Mouse (Mus musculus): Measurements from ENCODE around the gene Gm37240. TPM values are rescaled to one million over a fixed set of nuclear protein-coding genes. Genes with fewer than 3 reads are reported as not detected.

Gm37240 gene
- polyA plus RNA-seq, 1 experiment from 2014 or later = 10.8 TPM

DNA sequence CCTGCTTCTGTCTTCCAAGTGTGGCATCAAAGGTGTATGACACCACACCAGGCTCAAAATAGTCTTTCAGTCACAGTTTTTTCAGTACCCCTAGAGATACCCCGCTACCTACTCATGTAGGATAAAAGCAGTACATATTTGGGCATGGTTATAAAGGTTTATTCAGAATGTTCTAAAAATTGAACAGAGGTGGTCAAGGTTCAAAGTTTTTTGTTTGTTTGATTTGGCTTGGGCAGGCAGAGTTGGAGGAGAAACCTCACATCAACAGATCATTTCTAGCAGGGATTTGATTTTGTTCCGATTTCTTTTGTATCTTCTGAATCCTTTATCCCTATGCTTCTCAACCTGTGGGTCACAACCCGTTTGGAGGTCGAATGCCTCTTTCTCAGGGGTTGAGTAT is 690.7 kb downstream of the Gm37240 start:
- no peak for TF ChIP-seq CTCF (IDR thresholded peaks at IDR 0.05)
- H3K27me3 ChIP-seq = no peaks in the 10 kb centered on the region
- in situ Hi-C loops (cut with MboI; ENCODE audit: low pct_unique_long_range_greater_than_20kb) = no loop called here
- ChIA-PET CTCF (interaction anchor here (0.7 kb wide), 1 partner anchor 12 kb away, joined by 3 read pairs; no protein-coding TSS in a partner anchor), POLR2A (interaction anchor here (0.6 kb wide), 1 partner anchor 205 kb away, joined by 3 read pairs; no protein-coding TSS in a partner anchor)
- DNase-seq (ENCODE audit: low read depth, low spot score) (no peak), ATAC-seq (no peak)

DNA sequence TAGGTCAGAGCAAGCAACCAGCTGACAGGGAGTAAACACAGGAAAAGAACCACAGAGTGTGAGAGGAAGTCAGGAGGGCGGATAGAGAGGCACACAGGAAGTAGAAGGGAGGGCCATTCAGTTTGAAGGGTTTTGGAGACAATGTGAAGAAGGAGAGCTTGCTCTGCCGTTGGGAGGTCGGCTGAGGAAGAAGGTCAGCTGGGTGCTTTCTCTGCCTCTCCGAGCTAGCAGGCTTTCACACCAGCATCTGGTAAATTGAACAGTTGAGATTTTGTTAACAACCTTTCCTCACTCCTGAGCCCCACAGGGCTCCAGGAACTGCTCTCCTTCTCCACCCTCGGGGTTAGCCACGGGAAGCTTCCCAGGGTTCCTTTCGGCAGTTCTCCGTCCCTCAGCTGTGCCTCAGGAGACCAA is 692.2 kb downstream of the Gm37240 start:
- POLR2A ChIA-PET = no interaction called here

DNA sequence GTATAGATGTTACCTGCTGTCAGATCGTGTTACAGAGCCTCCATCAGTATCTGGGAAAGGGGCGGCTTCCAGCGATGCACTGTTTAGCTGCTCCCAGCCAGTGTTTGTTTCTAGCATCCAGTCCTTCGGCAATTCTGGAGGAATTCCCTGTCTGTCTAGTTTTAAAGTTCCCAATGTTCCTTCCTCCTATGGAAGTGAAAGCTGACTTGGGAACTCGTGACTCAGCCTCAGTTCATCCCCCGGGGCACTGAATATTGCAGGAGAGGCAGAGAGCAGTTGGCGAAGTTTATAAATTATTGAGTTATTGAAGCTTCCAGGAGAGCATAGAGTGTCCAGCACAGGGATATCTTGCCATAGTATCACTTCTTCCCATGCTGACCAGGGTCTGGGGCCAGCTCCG is 697.5 kb downstream of the Gm37240 start:
- ATAC-seq (no peak), DNase-seq (ENCODE audit: low read depth, low spot score) (no peak)
- TF ChIP-seq CTCF (IDR thresholded peaks at IDR 0.05) = no peak
- ChIA-PET CTCF (interaction anchor here (1.3 kb wide), 1 partner anchor 16 kb away, joined by 3 read pairs; no protein-coding TSS in a partner anchor), POLR2A (no interaction called here)
- H3K27me3 ChIP-seq = peaks cover 8% of the 10 kb centered on the region
- in situ Hi-C loops (cut with MboI; ENCODE audit: low pct_unique_long_range_greater_than_20kb) = no loop called here

More for the DNA sequence above, 692.2 kb downstream of the Gm37240 start:
- no peak for TF ChIP-seq CTCF (IDR thresholded peaks at IDR 0.05)
- CTCF ChIA-PET = no interaction called here
- DNase-seq (ENCODE audit: low read depth, low spot score) (no peak), ATAC-seq (no peak)
- in situ Hi-C loops (cut with MboI; ENCODE audit: low pct_unique_long_range_greater_than_20kb) = no loop called here
- H3K27me3 ChIP-seq = no peaks in the 10 kb centered on the region

DNA sequence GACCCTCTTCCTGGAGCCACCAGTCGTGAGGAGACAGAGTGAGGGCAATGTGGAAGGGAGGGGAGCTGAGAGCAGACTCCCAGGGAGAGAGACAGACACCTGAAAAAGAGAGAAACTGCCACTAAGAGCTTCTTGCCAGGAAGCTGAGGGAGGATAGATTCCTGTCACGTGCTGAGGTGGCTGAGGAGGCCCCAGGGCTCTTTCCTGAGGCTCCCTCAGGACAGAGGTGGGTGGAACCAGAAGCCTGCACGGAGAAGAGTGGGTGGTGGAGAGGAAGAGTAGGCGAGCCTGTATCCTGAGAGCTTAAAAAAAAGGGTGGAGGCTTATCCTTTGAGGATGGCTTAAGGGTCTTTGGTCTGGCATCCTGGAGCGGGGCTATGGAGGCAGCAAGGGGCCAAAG is 699.0 kb downstream of the Gm37240 start:
- peaks cover 8% of the 10 kb centered on the region for H3K27me3 ChIP-seq
- ATAC-seq = no peak
- ChIA-PET POLR2A (no interaction called here), CTCF (interaction anchor here (1.1 kb wide), 1 partner anchor 14 kb away, joined by 3 read pairs; no protein-coding TSS in a partner anchor)
- TF ChIP-seq CTCF (IDR thresholded peaks at IDR 0.05) = no peak
- DNase-seq (ENCODE audit: low read depth, low spot score) = no peak
- in situ Hi-C loops (cut with MboI; ENCODE audit: low pct_unique_long_range_greater_than_20kb) = no loop called here

DNA sequence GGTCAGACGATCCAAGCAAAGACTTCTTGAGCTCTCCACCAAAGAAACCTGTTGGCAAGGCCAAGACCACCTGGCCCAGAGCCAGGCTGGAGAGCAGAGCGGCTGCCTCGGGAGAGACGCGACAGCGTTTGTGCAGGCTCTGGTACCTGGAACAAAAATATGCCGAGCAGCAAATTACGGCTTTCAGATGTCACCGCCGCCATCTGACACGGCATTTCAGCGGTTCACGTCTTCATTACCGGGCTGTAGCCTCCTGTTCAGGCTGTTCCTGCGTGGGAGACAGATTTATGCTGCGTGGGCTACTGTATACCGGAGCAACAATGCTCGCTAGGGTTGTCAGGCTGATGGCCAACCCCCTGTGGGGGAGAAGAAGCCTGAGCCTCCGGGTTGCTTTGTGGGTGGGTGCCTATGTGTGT is 700.6 kb downstream of the Gm37240 start:
- no peak for ATAC-seq
- in situ Hi-C loops (cut with MboI; ENCODE audit: low pct_unique_long_range_greater_than_20kb) = no loop called here
- DNase-seq (ENCODE audit: low read depth, low spot score) = no peak
- ChIA-PET POLR2A (no interaction called here), CTCF (no interaction called here)
- TF ChIP-seq CTCF (IDR thresholded peaks at IDR 0.05) = no peak
- peaks cover 15% of the 10 kb centered on the region for H3K27me3 ChIP-seq

DNA sequence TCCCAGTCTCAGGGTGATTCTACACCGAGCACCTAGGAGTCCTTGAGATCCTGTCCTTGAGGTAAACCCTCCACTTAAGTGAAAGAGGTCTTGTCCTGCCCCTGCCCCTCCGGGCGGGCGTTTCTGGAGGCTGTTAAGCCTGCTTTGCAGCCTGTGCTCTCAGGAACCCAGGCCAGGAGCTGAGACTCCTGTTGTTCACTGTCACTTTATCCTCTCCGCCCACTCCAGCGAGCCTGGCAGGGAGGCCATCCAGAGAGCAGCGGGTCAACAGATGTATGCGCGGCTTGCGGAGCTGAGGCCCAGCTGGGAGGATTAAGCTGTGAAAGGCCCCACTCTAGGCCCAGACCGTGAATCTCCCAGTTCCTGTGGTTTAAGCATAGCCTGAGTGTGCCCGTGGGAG is 701.5 kb downstream of the Gm37240 start:
- no peak for TF ChIP-seq CTCF (IDR thresholded peaks at IDR 0.05)
- in situ Hi-C loops (cut with MboI; ENCODE audit: low pct_unique_long_range_greater_than_20kb) = no loop called here
- POLR2A ChIA-PET = no interaction called here
- DNase-seq (ENCODE audit: low read depth, low spot score) (no peak), ATAC-seq (no peak)
- CTCF ChIA-PET = no interaction called here
- peaks cover 17% of the 10 kb centered on the region for H3K27me3 ChIP-seq

DNA sequence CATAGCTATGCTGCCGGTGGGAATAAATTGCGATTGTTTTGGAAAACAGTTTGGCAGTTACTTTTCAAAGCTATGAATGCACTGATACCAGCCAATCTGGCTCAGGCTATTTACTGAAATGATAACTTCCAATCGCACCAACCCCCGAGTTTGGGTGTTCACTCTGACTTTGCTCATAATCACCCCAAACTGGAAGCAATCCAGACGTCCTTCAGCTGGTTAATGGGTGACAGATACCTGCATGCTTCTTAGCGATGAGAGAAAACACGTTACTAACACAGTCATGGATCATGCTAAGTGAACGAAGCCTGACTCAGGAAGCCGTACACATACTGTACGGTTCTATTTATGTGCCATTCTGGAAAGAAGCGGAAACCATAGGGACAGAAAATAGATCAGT is 702.4 kb downstream of the Gm37240 start:
- H3K27me3 ChIP-seq = peaks cover 23% of the 10 kb centered on the region
- no peak for TF ChIP-seq CTCF (IDR thresholded peaks at IDR 0.05)
- POLR2A ChIA-PET = no interaction called here
- CTCF ChIA-PET = interaction anchor here (1.4 kb wide), 1 partner anchor 11 kb away, joined by 3 read pairs; no protein-coding TSS in a partner anchor
- in situ Hi-C loops (cut with MboI; ENCODE audit: low pct_unique_long_range_greater_than_20kb) = no loop called here
- DNase-seq (ENCODE audit: low read depth, low spot score) = no peak
- ATAC-seq = no peak

DNA sequence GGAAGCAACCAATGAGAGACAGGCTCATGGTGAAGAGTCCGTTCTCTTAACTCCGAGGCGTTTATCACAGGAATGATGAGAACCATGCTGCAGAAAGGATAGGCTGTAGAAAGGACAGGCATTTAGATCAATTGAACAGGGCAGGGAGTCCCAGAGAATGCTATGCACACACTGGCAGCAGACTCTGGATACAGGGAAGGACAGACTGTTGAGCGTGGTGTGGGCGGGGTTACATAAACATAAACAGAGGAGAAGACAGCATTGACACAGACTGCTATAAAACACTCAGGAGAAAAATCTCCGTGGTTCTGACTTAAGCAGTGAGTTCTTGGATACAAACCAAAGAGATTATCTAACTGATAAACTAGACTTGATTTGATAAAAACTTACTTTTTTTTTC is 703.2 kb downstream of the Gm37240 start:
- no peak for TF ChIP-seq CTCF (IDR thresholded peaks at IDR 0.05)
- POLR2A ChIA-PET = no interaction called here
- ATAC-seq = no peak

DNA sequence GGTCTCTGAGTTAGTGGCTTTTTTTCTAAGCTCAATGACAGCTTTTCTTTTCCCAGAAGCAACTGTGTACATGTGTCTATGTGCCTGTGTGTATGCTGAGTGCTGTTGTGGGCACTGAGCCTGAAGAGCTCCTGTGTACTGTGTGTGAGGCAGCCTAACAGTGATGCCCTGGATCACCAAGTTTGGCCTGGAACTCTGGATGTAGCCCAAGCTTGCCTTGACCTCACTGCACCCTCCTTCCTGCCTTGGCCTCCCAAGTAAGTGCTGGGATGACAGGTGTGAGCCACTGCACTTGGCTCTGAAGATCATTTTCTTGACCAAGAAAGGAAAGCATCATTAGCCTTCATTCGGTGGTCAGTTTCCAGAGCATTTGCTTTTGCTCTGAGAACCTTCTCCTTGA is 710.6 kb downstream of the Gm37240 start:
- DNase-seq (ENCODE audit: low read depth, low spot score) (no peak), ATAC-seq (no peak)
- POLR2A ChIA-PET = no interaction called here
- in situ Hi-C loops (cut with MboI; ENCODE audit: low pct_unique_long_range_greater_than_20kb) = no loop called here
- H3K27me3 ChIP-seq = peaks cover 25% of the 10 kb centered on the region
- CTCF ChIA-PET = interaction anchor here (0.9 kb wide), 1 partner anchor 20 kb away, joined by 4 read pairs; no protein-coding TSS in a partner anchor
- TF ChIP-seq CTCF (IDR thresholded peaks at IDR 0.05) = no peak

More for the DNA sequence above, 703.2 kb downstream of the Gm37240 start:
- CTCF ChIA-PET = interaction anchor here (1.4 kb wide), 1 partner anchor 12 kb away, joined by 3 read pairs; no protein-coding TSS in a partner anchor
- no peak for DNase-seq (ENCODE audit: low read depth, low spot score)
- in situ Hi-C loops (cut with MboI; ENCODE audit: low pct_unique_long_range_greater_than_20kb) = no loop called here
- peaks cover 23% of the 10 kb centered on the region for H3K27me3 ChIP-seq

DNA sequence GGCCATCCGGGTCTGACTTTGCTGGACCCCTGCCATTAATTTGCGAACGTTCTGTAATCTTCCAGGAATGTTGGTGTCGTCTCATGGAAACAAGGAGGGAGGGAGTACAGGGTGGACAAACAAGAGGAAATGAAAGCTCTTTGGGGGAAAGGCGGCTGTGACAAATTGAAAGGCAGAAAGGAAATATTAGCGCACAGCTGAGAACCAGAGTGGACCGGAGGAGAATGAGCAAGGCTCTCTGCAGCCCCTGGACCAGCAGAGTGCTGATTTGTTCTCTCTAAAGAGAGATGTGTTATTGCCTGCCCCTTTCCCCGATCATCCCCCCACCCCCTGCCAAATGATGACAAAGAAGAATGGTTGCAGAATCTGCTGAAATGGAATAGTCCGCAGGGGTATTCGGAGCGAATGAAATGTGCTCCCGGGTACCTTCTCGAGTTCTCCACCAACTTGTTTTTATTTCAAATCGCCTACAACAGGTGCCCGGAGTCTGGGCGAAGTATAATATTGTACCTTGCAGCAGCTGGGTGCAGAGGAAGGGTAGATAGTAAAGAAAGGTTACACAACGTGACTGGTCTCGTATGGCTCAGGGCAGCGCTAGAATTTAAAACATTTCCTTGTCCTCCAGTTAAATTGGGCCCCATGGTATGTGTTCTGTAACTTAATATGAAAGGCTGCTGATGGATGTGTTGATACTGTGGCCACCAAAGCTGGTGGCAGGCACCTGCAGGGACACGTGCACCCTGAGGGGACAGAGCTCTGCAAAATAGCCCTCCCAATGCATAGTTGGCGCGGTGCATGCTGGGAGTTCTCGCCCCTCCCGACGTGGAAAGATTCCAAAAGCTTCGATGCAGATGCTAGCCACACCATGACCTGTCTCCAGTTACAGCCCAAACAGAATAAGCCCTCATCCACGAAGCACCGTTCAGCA is 712.5 kb downstream of the Gm37240 start:
- no peak for TF ChIP-seq CTCF (IDR thresholded peaks at IDR 0.05)
- POLR2A ChIA-PET = no interaction called here
- CTCF ChIA-PET = interaction anchor here (1.0 kb wide), 1 partner anchor 13 kb away, joined by 3 read pairs; no protein-coding TSS in a partner anchor
- ATAC-seq (no peak), DNase-seq (ENCODE audit: low read depth, low spot score) (no peak)
- H3K27me3 ChIP-seq = peaks cover 25% of the 10 kb centered on the region
- in situ Hi-C loops (cut with MboI; ENCODE audit: low pct_unique_long_range_greater_than_20kb) = no loop called here

DNA sequence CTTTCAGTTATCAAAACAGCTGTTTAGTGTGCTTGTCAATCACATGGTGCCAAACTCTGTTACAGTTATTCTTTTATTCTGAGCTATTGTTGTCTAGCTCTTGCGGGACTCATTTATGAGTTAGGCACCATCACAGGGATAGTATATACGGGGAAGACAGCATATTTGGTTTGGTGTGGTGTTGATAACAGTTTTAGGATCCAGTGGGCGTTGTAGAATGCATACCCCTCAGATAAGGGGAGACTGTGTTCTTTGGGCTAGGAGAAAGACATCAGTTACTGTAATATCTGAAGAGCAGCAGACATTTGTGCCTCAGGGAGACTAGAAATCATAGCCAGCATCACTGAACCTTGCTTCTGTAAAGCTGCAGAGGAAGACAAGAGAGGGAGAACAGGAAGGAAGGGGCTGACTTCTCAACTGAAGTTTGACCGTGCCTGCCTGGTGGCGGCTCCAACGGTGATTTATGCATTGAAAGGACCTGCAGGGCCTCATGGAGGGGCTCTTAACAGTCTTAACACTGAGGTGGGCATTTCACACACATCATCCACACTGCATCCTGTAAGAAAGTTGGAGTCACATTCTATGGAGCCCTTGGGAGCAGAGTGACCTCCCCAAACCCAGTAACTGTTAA is 713.8 kb downstream of the Gm37240 start:
- ChIA-PET POLR2A (no interaction called here), CTCF (no interaction called here)
- no peak for DNase-seq (ENCODE audit: low read depth, low spot score)
- in situ Hi-C loops (cut with MboI; ENCODE audit: low pct_unique_long_range_greater_than_20kb) = no loop called here
- ATAC-seq = no peak
- H3K27me3 ChIP-seq = peaks cover 36% of the 10 kb centered on the region
- TF ChIP-seq CTCF (IDR thresholded peaks at IDR 0.05) = no peak

Measured in Patski (cell line).